Mouse (Mus musculus) left cerebral cortex, postnatal 4 days (tissue): ENCODE measurements around the gene Ccp110. TPM values are rescaled to one million over a fixed set of nuclear protein-coding genes. Genes with fewer than 3 reads are reported as not detected.

Experiments
- DNase-seq: peaks from one replicate; pipeline ENCODE4 v3.0.0-alpha.2; 2022
- intact Hi-C: fragments of 180-260 bp; cut with DNase I; formaldehyde crosslinking; loops from one replicate; pipeline ENCODE4 v1.15.1; 2025
- total RNA-seq, 2 experiments: library from RNA; stranded (reverse); gene quantifications; 2 replicates each; pipeline ENCODE4 v1.2.3; 2021

Gene Ccp110
- total RNA-seq, 2 experiments from 2014 or later = 40.3 to 43.4 TPM

DNA sequence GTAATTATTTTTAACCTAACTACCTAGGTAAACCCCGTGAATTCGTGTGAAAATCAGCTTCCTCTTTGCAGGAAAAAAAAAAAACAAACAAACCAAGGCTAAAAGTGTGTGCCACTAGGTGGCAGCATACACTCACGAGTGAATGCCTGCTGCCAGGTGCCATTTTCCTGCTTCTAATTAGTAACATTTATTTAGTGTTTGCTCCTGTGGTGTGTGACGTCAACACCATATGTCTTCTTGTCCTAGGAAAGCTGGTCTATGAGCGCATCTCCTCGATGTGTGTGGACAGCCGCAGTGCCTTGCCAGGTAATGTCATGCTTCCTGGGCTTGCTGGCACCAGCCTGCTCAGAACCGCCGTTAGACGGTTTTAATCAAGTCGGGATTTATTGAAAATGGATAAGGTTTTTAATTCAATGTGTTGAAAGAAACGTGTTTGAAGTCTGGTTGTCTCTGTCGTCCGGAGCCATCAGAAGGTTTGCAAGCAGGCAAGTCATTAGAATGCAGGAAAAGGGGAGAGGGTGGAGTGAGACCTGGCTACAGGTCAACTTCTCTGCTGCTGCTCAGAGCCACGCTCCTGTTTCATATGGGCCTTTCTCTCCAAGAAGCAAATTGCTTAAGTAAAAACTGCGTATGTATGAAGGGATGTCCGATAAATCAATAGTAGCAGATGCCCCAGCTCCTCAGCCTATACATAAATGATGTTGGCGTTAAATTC is 53.9 kb downstream of the Ccp110 start:
- DNase-seq = peak; percentile 80
- intact Hi-C loops = loop anchor here (1.0 kb wide), 1 partner anchor 230 kb away; no protein-coding TSS in a partner anchor

DNA sequence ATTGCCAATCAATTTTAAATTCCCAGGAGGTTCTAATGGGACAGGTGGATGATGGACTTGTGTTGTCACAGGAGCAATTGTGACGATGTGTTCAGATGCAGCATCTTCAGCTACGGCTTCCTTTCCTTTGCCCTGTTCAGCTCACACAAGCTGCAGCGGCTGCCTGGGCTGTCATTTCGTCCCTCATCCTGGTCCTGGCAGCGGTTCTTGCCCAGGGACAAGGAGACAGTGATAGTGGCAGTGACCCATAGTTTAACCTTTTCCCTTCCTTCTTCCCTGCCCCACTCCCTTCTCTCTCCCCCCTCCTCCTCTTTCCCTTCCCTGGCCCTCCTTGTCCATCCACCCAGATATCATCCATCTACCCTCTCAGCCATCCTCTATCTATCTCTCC is 54.5 kb downstream of the Ccp110 start:
- intact Hi-C loops = loop anchor here (1.0 kb wide), 1 partner anchor 229 kb away; no protein-coding TSS in a partner anchor
- no peak for DNase-seq

DNA sequence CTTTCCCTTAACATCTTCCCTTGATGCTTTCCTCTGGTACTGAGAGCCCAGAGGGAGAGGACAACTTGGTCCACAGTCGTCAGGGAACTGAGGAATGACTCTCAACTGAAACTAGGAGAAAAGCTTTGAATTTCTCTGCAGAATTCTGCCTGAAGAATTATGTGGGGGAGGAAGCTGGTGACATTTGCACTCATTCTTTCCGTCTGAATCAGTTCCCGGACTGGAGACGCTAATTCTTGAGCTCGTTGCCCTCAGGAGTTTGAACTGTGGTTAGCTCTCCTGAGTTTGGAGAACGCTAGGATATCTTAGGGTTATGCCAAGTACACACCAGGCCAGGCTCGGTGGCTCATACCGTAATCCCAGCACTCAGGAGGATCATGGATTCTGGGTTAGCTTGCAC is 56.9 kb downstream of the Ccp110 start:
- intact Hi-C loops = no loop called here
- no peak for DNase-seq

DNA sequence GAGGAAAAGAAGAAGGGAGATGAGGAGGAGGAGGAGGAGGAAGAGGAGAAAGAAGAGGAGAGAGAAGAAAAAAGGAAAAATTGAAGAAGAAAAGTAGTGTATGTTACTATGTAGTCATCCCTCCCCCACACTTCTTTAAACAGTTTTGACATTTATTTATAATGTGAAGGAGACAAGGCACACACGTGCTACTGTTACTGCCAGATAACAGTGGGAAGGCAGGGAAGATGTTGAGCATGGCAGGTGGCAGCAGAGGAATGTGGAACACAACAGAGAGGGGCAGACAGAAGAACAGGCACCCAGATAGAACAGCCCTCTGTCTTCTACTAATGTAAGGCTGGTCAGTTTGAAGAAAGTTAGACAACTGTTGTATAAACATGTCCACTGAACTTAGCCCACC is 57.3 kb downstream of the Ccp110 start:
- intact Hi-C loops = no loop called here
- DNase-seq = no peak

DNA sequence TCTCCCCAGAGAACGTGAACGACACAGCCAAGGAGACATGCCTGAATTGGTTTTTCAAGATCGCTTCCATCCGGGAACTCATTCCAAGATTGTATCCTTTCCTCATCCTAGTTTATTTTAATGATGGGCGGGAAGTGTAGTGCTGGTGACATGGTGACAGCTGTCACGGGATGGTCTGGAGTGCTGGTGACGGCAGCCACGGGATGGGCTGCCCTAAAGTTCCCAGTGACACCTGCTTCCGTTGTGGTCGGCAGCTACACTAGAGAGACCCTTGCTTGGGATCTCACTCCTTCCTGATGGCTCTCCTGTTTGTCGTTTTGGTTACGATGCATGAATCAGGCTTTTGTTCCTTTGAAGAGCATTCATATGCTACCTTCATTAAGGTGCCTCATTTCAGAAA is 60.7 kb downstream of the Ccp110 start:
- no peak for DNase-seq
- intact Hi-C loops = no loop called here

DNA sequence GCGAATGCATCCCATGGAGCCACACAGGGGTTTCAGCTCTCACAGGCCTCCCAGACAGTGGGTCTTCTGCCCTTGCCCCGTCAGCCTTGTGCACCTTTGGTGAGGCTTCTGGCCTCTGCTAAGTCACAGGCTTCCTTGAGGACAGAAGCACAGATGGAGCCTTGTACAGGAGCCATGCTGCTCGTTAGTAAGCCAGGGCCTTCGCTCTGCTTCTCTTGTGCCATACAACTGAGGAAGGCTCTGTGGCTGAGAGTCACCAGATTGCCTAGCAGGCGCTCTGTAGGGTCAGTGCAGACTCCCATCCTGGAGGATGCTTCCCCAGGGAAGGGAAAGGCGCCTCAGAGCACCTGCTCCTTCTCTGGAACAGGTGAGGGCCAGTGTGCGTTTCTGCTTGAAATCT is 63.6 kb downstream of the Ccp110 start:
- no peak for DNase-seq
- intact Hi-C loops = no loop called here

DNA sequence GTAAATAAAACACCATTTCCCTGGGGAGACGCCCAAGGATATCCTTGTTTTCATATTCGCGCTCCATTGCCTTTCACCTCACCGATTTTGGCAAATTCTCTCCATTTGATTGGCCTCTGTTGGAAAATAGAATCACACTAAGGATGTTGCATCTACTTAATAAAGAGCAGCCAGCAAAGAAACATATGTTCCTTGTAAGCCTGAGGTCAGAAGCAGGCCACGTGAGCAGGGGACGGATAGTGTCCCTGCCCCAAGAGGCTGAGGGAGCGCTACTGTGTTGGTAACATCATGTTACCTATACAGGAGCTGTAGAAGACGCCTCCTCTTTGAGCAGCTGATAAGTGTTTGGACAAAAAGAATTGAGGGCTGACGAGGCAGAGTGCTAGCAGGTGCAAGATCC is 64.1 kb downstream of the Ccp110 start:
- intact Hi-C loops = no loop called here

DNA sequence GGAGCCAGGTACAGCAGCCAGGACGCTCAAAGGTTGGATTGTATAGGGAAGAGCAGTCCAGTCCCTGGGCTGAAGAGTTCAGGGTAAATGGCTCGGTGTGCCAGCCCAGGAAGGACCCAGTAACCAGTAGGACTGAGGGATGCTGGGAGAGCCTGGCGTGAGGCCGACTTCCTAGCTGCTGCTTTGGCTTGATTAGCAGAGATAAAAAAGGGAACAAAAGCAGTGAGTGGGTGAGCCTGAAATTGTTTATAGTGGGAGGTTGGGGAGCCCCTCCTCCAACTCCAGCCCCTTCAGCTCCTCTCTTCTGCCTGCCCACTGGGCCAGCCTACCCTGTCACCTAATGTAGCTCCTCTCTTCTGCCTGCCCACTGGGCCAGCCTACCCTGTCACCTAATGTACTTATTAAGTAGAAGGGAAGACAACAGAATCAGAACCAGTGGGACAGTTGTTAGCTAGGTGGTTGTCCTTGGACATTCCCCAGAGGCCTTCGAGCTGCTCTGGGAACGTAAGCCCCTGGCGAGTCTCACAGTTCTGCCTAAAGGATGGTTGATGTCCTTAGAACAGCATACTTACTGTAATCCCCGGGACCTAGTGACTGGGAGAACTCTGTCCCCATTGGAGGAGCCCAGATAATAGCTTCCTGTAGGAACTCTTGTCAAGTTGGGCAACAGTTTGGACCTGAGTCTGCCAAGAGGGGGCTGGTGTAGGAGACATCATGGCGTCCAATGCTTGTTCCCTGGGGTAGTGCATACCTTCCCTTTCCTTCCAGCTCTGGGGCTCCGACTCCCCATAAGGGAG is 65.4 kb downstream of the Ccp110 start:
- DNase-seq = no peak
- intact Hi-C loops = no loop called here

More for the DNA sequence above, 64.1 kb downstream of the Ccp110 start:
- no peak for DNase-seq

DNA sequence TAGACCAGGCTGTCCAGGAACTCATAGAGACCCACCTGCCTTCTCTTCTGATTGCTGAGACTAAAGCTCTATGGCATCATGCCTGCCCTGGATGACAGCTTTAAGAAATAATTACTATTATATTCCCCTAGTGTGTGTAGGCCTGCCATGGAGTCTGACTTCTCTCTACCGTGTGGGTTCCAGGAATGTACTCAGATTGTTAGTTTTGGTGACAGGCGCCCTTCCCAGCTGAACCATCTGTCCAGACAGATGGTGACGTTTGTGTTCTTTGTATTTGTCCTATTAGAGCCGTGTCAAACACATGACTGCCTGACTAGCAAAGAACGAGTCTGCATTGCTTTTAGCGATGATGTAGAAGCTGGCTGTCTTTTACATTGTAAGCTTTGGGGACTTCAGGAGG is 66.2 kb downstream of the Ccp110 start:
- intact Hi-C loops = no loop called here
- DNase-seq = peak; percentile 36

DNA sequence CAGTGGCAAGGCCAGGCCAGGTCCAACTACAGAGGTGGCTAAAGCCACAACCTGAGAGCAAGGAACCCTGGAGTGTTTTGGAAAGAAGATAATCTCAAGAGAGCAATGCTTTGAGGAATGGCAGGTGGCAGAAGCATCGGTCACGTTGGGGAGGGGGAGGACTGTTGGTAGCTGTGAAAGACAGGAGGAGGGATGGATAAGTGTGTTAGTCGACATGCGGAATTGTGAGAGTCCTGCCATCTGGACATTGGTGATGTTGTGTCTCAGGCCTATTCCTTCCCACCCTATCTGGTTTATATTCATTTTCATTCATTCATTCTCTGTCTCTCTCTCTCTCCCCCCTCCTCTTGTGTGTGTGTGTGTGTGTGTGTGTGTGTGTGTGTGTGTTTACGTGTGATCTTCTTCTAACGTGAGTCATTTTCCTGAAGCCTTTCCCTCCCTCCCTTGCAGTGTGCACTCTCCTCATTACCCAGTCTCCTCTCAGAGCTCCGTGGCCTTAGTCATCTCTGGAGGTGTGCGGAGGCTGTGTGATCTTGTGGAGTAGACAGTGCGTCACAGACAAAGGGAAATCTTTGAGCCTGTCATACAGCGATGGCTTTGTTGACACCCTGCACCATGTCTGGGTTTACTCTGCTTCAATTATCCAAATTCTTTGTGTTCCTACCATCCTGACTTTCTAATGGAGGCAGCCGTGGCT is 71.1 kb downstream of the Ccp110 start:
- intact Hi-C loops = no loop called here

DNA sequence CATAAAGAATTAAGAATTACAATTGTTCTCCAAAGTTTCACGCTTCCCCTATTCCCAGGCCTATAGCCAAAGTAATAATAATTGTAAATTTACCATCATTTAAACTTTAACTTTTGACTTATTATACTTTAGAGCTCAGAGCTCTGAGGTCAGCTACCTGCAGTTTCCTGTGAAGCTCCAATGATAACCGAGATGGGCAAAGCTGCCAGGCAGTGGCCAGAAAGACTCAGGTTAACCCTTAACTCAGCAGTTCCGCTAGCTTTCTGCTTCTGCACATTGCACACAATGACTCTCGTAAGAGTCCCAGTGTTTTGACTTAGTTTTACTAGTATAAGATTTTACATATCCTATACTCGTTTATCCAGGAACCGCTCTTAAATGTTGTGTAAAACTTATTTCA is 73.7 kb downstream of the Ccp110 start:
- intact Hi-C loops = no loop called here
- DNase-seq = no peak

More for the DNA sequence above, 71.1 kb downstream of the Ccp110 start:
- no peak for DNase-seq

Other genes starting within 250 kb of the Ccp110 start
- 1 to 10 TPM; 3.5 to 3.9 TPM for gene Itpripl2, start 220.6 kb upstream of the Ccp110 start, total RNA-seq
- 10 to 100 TPM; 28.2 to 31.2 TPM for gene Coq7, start 179.2 kb upstream of the Ccp110 start, total RNA-seq
- 10 to 100 TPM; 13.7 TPM for gene Tmc7, start 127.8 kb upstream of the Ccp110 start, total RNA-seq
- gene Tmc5, start 115.3 kb upstream of the Ccp110 start, total RNA-seq = under 1 TPM; 0.24 to 0.60 TPM
- 100 to 1,000 TPM; 154 to 159 TPM for gene Gde1, start 6.8 kb upstream of the Ccp110 start, total RNA-seq
- gene Vps35l, start 27.7 kb downstream of the Ccp110 start, total RNA-seq = 10 to 100 TPM; 84.4 to 85.7 TPM
- gene Iqck, start 143.2 kb downstream of the Ccp110 start, total RNA-seq = 1 to 10 TPM; 3.5 to 4.0 TPM
- gene Knop1, start 143.7 kb downstream of the Ccp110 start, total RNA-seq = 10 to 100 TPM; 42.8 to 46.3 TPM